Mouse (Mus musculus) adrenal gland, adult (tissue): Measurements from ENCODE around the gene Akt1.

Source experiments
- DNase-seq, 2 experiments: peaks; one replicate each; pipeline ENCODE4 v3.0.0; 2022 to 2023; ENCODE audit warnings: low spot score in 1 of 2; ENCODE audit not compliant: inconsistent age in 2 of 2

The Akt1 gene

DNA sequence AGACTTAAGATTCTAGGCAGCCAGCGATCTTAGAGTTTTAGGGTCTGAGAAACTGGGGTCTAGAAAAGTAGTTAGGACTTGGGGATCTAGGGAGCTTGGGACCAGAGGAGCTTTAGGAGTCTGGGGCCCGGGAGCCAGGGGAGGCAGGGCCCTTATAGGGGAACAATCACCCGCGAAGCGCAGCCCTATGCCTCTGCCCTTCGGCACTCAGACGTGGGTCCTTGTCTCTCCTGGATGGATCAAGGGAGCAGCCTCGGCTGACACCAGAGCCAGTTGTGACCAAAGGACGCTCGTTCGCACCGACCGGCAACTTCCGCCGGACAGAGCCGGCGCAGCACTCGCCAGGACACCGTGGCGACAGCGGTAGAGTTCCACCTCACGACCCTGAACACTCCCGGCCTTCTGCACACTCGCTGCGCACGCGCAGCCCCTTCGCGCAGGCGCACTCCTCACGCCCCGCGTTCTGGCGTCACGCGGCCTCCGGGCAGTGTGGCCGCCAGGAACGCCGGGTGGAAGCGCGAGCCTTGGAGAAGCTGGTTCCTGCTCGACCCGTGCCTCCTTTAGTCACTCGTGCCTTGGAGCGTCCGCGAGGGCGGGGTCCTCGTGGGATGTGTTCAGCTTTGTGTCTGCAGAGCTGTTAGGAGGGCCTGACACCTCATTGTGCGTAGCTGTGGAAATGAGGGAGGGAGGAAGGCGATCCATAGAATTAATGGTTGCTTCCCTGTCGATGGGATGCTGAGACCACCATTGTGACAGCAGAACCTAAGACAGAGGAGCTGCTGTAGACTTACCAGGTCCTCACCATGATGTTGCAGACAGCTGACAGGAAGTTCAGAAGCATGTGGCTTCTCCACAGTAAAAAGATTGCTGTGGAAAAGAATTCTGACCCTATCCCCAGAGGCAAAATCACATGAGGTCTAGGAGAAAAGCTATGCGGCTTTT is 18.8 kb upstream of the Akt1 start:
- DNase-seq = peak; percentile 97 to 98

DNA sequence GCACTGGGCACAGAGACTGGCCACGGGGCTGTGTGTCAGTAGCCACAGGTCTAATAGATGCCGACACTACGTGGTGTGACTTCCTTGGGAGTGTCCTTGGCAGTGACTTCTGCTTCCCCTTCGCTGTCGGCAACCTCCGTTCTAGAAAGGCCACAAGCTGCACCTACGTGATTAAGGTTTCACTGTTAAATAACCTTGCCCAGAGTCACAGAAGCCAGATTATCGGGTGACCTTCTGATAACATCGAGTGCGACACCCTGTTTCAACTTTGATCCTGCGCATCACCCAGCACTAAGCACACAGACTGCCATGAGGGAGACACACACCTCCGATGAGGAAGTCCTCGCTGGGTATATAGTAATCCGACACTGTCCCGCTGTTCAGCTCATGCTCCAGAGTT is 13.8 kb upstream of the Akt1 start:
- peak in 1 of 2 experiments; percentile 47 for DNase-seq

DNA sequence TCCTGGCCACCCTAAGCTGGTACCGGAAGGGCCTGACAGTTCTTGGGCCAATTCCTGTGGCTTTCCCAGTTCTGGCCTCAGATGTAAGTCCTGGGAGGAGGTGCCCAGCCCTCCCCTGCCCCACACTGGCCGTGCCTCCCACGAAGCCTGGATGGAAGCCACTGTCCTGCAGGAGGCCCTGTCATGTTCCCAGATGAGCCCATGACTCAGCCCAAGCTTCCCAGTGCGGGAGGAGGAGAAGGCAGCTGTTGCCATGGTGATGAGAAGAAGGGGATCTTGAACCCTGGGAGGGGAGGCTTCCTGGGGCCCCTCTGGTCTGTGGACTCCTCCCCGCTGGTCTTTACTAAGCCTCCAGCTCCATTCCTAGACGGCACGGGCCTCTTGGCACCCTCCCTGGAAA is 8.7 kb upstream of the Akt1 start:
- DNase-seq = peak in 1 of 2 experiments; percentile 61

DNA sequence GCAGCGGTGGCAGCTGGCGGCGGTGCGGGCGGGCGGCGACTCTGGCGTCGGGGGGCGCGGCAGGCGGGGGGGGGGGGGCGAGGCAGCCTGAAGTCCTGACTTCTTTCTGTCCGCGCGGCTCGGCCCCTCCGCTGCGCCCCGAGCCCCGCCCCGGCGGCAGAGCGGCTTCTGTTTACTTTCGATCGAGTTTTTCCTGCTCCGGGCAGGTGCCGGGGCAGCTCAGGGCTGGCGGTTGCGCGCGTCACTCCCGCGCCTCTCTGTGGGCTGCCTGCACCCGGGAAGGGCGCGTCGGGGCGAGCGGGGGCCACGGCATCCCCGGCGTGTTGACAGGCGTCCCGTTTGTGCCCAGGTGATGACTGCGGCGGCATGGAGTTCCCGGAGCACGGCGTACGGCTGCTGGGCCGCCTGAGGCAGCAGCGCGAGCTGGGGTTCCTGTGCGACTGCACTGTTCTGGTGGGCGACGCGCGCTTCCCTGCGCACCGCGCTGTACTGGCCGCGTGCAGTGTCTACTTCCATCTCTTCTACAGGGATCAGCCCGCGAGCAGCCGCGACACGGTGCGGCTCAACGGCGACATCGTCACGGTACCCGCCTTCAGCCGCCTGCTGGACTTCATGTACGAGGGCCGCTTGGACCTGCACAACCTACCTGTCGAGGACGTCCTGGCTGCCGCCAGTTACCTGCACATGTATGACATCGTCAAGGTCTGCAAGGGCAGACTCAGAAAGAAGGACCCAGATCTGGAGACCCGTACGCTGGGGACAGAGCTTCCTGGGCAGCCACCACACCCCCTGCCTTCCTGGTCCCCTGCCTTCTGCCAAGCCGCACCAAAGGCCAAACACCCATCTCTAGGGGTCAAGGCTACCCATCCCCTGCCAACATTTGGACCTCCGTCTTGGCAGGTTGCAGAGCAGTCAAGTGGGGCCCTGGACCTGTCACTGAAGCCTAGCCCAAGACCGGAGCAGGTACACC is 4.6 kb upstream of the Akt1 start:
- peak; percentile 53 to 67 for DNase-seq

DNA sequence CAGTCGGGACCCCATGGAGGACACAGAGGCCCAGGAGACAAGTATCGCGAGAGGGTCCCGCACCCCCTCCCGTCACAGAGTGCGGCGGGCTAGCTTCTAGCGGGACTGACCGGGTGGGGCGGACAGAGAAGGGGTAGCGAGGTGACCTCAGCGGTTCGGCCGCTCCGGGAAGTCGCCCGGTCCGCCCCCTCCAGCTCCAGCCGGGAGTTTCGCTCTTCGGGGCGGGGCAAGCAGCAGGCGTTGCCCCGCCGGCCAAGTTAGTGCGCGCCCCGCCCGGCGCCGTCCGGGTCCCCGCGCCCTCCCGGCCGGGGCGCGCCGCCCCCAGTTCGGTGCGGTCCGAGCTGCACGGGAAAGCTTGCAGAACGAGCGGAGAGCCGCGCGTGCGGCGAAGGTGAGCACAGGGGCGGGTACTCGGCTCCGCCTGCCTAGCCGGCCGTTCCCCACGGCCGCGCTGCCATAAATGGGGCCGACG is 3.9 kb upstream of the Akt1 start, which contains the start of gene Zbtb42:
TSS of gene Zbtb42 (plus strand) at position 274 of the 472 bp plus-strand sequence.
- peak; percentile 85 to 91 for DNase-seq

DNA sequence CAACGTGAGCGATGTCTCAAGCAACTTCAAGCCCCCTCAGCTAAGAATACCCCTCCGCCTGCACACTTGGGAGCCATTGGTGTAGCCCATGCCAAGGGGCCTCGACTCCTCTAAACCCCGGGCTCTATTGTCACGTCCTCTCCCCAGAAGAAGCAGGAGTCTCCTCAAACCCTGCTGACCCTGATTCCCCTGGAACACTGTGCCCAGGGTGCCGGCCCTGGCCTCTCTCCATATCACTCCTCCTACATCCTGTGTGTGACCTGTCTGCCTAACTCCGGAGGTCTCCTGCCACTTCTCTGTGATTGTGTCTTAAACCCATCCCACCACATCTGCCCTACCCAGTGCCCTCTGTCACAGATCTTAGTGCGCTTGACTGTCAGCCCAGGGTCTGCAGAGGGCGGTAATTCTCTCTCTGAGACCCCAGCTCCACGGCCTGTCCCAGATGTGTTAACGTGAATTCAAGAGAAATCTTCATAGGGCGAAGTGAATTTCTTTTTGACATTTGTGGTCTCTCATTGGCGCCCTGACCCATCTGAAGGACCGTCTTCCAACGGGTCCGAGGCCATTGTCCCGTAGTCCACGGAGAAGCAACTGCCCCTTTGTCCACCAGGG is 3.4 kb upstream of the Akt1 start:
- DNase-seq = peak in 1 of 2 experiments; percentile 53

DNA sequence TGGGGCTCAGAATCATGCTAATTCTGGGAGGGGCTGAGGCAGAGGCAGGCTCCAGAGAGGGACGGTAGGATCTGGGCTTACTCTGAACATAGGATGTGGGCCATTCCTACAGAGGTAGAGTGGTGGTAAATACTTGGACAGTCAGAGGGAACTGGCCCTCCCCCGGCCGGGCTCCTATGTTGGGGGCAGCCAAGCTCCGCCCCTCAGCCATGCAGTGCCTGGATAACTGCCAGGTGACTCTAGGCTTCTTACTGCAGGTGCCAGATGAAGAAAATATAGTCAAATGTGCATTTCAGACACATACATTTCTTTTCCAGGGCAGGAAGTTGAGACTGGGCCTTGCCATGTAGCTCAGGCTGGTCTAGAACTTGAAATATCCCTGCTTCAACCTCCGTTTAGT is 2.4 kb upstream of the Akt1 start:
- peak; percentile 73 to 85 for DNase-seq

DNA sequence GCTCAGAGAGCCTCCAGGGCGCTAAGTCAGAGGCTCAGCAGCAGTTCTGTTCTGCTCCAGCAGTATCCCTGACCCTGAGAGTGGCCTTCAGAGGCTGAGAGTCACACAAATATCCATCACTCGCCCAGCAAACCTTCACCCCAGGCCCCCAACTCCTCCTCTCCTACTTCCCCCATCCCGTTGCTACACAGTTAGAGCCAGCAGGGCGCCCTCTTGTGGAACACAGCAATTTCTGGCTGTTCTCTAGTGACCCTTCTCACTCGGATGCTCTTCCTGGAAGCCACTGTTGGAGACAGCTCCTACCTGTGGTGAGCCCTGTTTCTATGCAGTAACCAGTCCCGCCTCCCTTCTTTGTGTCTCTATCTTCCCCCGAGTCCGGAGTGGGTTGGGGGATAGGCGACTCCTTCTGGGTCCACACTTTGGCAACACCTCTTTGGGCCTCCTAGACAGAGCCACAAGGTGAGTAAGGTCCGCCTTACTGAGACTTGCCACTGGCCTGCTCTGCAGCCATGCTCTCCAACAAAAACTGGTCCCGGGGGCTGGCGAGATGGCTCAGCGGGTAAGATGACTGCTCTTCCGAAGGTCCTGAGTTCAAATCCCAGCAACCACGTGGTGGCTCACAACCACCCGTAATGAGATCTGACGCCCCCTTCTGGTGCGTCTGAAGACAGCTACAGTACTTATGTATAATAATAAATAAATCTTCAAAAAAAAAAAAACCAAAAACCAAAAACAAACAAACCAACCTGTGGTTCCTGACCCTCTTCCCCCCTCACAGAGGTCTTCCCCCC is 756 bp upstream of the Akt1 start:
- DNase-seq = peak; percentile 93 to 97

DNA sequence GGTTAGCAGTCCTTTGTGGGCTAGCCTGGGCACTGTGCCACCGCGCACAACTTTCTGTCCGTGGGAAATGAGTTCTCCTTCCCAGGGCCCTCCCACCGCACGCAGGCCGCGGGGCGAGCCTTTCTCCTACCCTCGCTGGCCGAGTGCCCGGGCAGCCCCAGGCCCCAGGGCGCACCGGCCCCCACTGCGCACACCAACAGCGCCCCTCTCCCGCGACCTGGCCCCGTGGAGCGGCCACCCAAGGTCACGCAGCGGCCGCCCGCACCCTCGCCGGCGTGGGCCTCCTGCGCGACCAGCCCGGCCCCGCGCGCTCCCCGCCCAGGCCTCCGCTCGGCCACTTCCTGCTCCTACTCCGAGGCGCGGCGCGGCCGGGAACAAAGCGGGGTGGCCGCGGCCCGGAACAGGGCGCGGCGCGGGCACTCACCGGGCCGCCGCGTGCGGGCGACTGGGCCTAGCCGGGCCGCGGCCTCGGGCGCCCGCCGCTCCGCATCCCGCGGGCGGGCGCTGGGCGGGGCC is 1.1 kb downstream of the Akt1 start:
- peak; percentile 68 to 83 for DNase-seq

DNA sequence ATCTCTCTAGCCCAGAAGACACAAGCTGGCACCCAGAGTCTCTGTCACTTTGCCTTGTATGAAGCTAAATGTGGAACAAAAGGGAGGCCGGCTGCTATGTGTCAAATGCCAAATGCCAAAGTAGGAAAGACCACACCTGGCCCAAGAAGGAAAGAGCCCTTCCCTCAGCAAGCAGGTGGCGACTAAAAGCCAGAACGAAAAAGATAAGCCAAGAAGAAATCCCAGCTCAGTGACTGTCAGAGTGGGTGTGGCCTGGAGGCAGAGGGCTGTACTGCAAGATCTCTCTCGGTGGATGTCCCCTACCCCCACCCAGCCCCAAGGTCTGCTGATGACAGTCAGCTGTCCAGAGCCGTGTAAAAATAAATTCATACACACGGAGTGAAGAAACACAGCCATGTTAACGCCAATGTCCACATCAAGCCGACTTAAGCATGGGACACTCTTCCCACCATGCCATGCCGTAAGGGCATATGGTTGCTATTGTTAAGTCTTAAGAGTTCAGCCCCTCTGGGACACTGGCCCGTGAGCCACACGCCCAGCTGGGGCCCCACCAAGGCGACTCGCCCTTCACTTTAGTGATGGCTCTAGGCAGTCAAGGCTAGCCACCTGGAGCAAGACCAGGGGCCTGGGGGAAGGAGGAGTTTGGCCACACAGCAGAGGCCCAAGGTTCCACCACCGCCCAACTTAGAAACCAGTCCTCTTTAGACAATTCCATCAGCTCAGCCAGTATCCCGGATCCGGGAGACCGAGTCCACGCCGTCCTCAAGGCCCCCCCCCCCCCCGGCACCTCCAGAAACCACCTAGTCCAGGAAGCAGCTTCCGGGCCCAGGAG is 1.7 kb downstream of the Akt1 start:
- peak; percentile 76 to 93 for DNase-seq

DNA sequence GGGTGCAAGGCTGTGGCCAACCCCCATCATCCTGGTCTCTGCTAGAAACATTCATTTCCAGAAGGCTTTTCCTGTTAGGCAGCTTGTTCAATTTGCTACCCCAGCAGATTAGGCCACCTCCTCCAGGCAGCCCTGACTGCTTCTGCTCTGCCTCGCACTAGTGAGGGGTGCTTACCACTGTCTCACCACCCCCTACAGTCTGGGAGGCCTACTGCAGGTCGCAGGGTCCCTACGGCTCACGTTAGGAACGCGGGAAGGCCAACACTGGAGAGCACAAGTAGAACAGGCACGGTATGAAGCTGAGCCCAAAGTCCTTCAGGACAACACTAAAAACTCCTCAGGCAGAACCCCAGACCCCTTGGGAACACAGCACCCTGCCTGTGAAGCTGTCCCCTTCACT is 2.8 kb downstream of the Akt1 start:
- peak in 1 of 2 experiments; percentile 72 for DNase-seq

DNA sequence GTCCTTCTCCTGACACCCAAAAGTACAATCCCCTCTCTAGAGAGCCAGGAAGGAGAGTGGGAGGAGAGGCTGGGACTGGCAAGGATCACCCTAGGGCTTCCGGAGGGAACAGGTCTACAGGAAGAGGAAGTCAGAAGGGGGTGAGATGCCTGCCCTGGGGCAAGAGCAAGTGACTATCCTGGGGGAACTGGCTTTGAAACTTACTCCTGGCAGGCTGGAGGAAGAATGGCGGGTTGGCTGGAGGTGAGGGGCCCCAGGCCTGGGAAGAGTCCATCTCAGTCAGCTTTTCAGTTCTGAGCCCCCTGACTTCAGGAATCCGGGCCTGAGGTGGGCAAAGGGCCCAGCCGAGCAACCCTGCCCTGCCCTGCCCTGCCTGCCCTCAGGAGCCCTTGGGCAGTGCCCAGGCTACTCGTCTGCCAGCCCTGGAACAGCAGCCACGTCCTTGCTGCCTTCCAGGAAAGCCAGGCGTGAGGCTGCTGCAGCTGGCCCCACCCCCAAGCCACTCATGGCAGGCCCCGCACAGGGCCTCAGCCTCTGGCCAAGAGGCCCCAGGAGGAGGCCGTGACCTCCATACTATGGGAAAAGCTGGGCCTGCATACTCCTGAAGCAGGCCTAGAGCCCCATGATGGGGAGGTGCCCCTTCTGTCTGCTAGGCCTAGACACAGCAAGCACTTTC is 3.8 kb downstream of the Akt1 start:
- DNase-seq = peak; percentile 81 to 95

DNA sequence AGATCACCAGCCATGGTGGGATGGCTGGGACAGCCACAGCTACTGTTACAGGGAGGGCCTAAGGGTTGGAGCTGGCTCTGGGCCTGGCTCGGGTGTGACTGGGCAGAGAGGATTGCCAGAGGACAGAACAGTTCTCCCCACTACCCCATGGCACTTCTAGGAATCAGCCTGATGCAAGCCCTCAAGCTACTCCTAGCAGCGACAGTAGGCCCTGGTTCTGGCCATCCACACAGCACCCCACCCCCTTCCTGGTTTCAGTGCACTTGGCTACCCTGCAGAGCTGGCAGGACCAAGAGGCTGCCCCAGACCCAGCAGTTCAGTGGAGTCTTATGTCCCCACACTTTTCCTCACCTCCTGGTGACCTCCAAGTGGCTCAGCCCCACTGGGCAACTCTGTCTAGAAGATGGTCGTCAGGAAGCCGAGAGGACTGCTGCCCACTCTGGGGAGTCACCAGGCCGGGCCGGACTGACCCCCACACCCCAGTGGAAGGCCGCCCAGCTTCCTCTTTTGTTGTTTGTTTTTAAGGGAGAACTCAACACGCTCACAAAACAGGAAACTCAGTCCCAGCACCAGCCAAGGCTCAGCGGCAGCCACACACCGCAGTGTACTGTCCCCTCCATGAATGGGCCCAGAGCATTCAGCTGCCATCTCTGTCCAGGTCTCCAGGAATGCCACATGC is 6.9 kb downstream of the Akt1 start:
- DNase-seq = peak in 1 of 2 experiments; percentile 82

DNA sequence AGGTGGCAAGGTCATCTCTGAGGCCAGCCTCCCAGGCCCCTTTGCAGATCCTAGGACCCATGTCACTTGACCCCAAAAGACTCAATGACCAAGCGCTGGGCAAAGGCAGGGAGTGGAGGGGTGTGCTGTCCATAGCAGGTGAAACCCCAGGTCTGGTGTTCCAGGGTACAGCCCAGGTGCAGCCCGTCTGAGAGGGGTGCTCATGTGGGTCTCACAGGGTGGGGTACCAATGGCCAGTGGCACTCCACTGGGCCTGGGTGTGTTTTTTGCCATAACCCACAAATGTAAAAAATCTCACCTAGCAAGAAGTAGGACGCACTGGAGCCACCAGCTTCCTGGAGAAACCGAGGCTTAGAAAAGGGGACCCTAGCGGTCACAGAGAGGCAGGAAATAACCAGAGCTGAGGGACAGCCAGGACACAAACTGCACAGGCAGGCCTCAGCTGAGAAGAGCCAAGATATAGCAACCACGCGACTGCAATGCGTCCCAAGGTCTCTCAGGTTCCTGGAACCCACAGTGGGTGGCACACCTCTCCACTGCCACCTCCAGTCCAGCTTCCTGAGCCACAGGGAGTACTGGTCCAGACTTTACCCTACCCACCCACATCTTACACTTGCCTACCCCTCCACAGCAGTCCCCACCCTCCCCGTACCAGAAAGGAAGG is 8.7 kb downstream of the Akt1 start:
- DNase-seq = no peak

DNA sequence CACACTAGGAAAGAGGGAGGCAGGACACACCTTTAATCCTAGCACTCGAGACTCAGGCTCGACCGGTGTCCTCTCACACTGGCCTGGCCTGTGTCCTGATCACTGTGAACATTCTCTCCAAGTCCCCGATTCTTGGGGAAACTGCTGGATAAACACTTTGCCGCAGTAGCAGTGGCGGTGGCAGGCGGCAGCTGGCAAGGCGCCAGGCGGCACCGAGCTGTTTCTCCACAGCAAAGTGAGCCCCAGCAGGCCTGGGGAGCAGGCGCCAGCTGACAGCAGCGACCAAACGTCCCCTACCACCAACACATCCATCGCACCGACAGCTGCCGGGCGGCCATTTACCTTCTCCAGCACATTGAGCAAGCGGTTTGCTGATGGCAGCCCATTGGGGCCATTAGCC is 9.2 kb downstream of the Akt1 start:
- peak; percentile 77 to 89 for DNase-seq

DNA sequence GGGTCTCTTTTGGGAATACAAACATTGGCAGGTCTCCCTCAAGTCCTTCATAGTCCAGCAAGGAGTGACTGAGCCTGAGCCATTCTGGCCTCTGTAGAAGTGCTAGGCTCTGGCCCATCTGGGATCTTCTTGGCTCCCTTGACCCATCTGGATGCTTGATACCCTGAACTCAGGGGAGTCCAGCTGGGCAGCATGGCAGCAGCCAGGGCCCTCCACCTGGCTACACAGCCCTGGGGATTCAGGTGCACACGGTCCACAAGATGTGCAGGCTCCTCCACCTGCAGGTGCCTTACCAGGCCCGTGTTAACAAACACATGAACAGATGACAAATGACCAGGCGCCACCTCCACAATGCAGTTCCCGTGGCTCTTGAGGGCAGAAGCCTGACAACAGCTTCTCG is 10.0 kb downstream of the Akt1 start:
- DNase-seq = no peak

DNA sequence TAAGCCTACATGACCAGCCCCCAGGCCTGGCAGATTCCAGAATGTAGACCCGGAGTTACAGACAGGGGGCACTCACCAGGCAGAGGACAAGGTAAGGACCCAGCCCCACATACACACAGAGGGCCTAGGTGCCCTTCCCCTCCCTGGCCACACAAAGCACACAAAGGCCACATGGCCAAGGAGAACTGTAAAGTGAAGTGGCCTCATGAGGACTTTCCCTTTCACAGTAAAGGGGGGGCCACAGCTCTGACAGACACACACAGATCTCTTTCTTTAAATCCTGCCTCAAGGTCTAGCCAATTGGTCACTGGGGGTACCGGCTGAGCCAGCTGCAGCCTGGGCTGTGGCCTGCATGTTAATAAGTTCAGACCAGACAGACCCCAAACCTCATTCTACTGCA is 10.6 kb downstream of the Akt1 start:
- no peak for DNase-seq
